Mouse (Mus musculus) midbrain, embryonic 10.5 days (tissue): ENCODE results near the gene Aox4. TPM values are rescaled to one million over a fixed set of nuclear protein-coding genes. Genes with fewer than 3 reads are reported as not detected.
A peak's percentile ranks its signal among the peaks of the same experiment; 100 is the strongest.

Source experiments
- DNase-seq: peaks from one replicate; pipeline ENCODE4 v3.0.0-alpha.2; 2017; ENCODE audit warnings: low spot score
- H3K27ac ChIP-seq: fragments of 300-500 bp; sonication (generic); replicated peaks from 2 replicates; pipeline ENCODE4 v1.5.1; 2016; ENCODE audit warnings: mild to moderate bottlenecking
- H3K27me3 ChIP-seq: fragments of 300-500 bp; sonication (generic); 2 replicates; pipeline ENCODE4 v1.6.1; 2016; ENCODE audit warnings: low read depth, mild to moderate bottlenecking; ENCODE audit not compliant: poor library complexity, severe bottlenecking
- H3K36me3 ChIP-seq: fragments of 300-500 bp; sonication (generic); 2 replicates; pipeline ENCODE4 v1.6.1; 2016; ENCODE audit warnings: mild to moderate bottlenecking, moderate library complexity
- H3K4me1 ChIP-seq: fragments of 300-500 bp; sonication (generic); 2 replicates; pipeline ENCODE4 v1.6.1; 2016
- H3K4me3 ChIP-seq: fragments of 300-500 bp; sonication (generic); 2 replicates; pipeline ENCODE4 v1.5.1; 2016; ENCODE audit warnings: mild to moderate bottlenecking, moderate library complexity
- H3K9me3 ChIP-seq: fragments of 300-500 bp; sonication (generic); replicated peaks from 2 replicates; pipeline ENCODE4 v1.6.1; 2016; ENCODE audit warnings: mild to moderate bottlenecking
- WGBS: fragments of 180-500 bp; shearing (Covaris S2); methylation state at CpG from one replicate; pipeline ENCODE4 v1.1.7; 2016; 5-methylcytosine and 5-hydroxymethylcytosine counted together
- polyA plus RNA-seq: library from polyadenylated mRNA; unstranded; fragments of >200 nt; fragmentation: Nextera tagmentation; extraction: Ambion mirVana; gene quantifications from 2 replicates; pipeline ENCODE4 v1.2.1, GENCODE M21; 2016

Aox4 gene
- polyA plus RNA-seq, 1 experiment from 2014 or later, result 0.11 TPM

- Histone ChIP-seq H3K4me3 (no peak overlapping the region), H3K4me1 (no peaks in the 10 kb centered on the region), H3K27me3 (no peaks in the 10 kb centered on the region), H3K36me3 (no peaks in the 10 kb centered on the region), H3K27ac (no peak overlapping the region), H3K9me3 (no peaks in the 10 kb centered on the region)
- no peak for DNase-seq
- 88% methylated on average over 10 of the region's 10 CpGs for WGBS
Observed at GRCm38 (mm10) chr1:58257195-58257991, 47.2 kb downstream of the Aox4 start.

DNA sequence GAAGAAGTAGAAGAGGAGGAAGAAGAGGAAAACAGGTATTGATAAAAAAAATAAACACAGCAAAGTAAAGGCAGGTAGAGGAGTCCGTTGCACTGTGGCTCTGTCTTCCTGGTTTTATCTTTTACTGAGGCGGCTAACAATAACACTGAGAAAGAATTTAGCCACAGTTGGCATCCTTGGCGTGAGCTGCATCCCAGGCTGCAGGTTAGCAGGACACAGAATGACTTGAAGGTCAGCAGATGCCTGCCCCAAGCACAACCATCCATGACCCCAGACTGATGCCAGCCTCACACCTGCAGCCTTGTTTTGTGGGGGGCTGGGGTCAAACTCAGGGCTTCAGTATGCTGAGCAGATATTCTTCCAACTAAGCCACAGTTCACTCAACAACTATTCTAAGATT, 50.1 kb downstream of the Aox4 start:
- Histone ChIP-seq H3K9me3 (no peaks in the 10 kb centered on the region), H3K36me3 (no peaks in the 10 kb centered on the region), H3K27ac (no peak overlapping the region), H3K27me3 (no peaks in the 10 kb centered on the region), H3K4me3 (no peak overlapping the region), H3K4me1 (no peaks in the 10 kb centered on the region)
- no peak for DNase-seq
- WGBS, result 84% methylated on average over 3 of the region's 3 CpGs

DNA sequence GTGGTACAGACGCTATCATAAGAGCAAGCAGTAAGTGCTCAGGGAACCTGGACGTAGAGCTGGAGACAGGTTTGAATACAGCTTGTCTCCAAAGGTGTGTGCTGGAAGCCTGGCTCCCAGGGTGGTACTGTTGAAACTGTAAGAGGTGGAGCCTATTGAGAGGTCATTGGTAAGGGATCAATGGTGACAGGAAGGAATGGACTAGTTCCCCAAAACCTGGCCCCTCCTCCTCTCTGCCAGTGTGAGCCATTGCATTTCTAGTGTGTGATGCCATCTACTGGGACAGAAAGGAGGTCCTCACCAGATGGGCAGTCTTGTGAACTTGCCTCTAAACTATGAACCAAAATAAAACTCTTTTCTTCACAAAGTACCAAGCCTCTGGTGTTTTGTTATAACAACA, 58.0 kb downstream of the Aox4 start:
- no peak overlapping the region for H3K27ac ChIP-seq
- no peaks in the 10 kb centered on the region for H3K27me3 ChIP-seq
- H3K9me3 ChIP-seq, result no peaks in the 10 kb centered on the region
- no peak overlapping the region for H3K4me3 ChIP-seq
- H3K36me3 ChIP-seq, result no peaks in the 10 kb centered on the region
- 85% methylated on average over 2 of the region's 2 CpGs for WGBS
- DNase-seq, result no peak
- no peaks in the 10 kb centered on the region for H3K4me1 ChIP-seq

DNA sequence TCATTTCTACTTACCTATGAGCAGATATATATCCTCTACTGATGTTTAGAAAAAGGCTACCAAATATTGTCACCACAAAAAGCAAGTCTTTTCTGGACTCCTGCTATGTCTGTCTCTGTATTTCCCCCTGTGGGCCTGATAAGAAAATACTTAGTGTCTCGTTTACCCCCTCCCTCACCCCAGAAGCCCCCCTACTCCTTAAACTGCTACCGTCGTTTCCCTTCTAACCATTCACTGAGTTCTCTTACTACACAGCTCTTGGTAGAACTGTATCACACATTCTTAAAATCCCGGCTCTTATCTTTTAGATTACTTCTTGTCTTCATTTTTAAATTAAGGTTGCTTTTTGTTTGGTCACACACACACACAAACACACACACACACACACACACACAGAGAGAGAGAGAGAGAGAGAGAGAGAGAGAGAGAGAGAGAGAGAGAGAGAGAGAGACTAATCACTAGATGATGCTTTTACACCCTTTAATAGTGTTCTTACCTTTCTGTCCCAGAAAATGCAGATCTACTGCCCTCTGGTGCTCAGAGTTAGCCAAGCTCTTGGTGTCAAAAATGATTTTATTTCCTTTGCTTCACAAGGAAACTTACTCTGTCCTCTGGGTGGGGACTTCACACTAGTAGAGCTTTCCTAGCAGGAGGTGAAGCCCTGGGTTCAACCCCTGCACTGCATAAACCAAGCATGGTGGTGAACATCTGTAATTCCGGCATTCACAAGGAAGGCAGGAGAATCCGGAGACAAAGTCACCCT, 60.8 kb downstream of the Aox4 start:
- peak; percentile 25 for DNase-seq
- Histone ChIP-seq H3K36me3 (no peaks in the 10 kb centered on the region), H3K4me3 (no peak overlapping the region), H3K4me1 (peaks cover 4% of the 10 kb centered on the region), H3K27me3 (no peaks in the 10 kb centered on the region), H3K27ac (no peak overlapping the region), H3K9me3 (no peaks in the 10 kb centered on the region)
- 66% methylated on average over 6 of the region's 6 CpGs for WGBS

- Histone ChIP-seq H3K27ac (peak overlapping the region; percentile 65; the same call in 1 of the 2 replicates), H3K9me3 (no peaks in the 10 kb centered on the region), H3K4me3 (no peak overlapping the region), H3K4me1 (peaks cover 9% of the 10 kb centered on the region), H3K27me3 (no peaks in the 10 kb centered on the region), H3K36me3 (no peaks in the 10 kb centered on the region)
- DNase-seq, result peak; percentile 21
- 33% methylated on average over 9 of the region's 9 CpGs for WGBS
Observed at GRCm38 (mm10) chr1:58275879-58276278, 65.7 kb downstream of the Aox4 start.

GRCm38 (mm10) chr1:58278026-58278425, 67.8 kb downstream of the Aox4 start, which contains the start of gene Aox2:
Aox2 (plus strand) TSS chr1:58278326.
- H3K4me1 ChIP-seq, result peaks cover 9% of the 10 kb centered on the region

GRCm38 (mm10) chr1:58278513-58278912, 68.3 kb downstream of the Aox4 start:
- no peaks in the 10 kb centered on the region for H3K9me3 ChIP-seq
- 65% methylated on average over 7 of the region's 7 CpGs for WGBS
- H3K27ac ChIP-seq, result no peak overlapping the region
- H3K36me3 ChIP-seq, result no peaks in the 10 kb centered on the region
- no peak overlapping the region for H3K4me3 ChIP-seq
- no peaks in the 10 kb centered on the region for H3K27me3 ChIP-seq
- peaks cover 9% of the 10 kb centered on the region for H3K4me1 ChIP-seq
- DNase-seq, result no peak

More at GRCm38 (mm10) chr1:58278026-58278425, 67.8 kb downstream of the Aox4 start, which contains the start of gene Aox2:
- Histone ChIP-seq H3K36me3 (no peaks in the 10 kb centered on the region), H3K27ac (peak within 1 kb of the TSS; percentile 20; the same call in 1 of the 2 replicates), H3K9me3 (no peaks in the 10 kb centered on the region), H3K27me3 (no peaks in the 10 kb centered on the region), H3K4me3 (no peak within 1 kb of the TSS)
- no peak for DNase-seq
- 68% methylated on average over 5 of the region's 5 CpGs for WGBS

GRCm38 (mm10) chr1:58280381-58280780, 70.2 kb downstream of the Aox4 start:
- DNase-seq, result no peak
- Histone ChIP-seq H3K4me3 (no peak overlapping the region), H3K27me3 (no peaks in the 10 kb centered on the region), H3K27ac (no peak overlapping the region), H3K4me1 (peaks cover 9% of the 10 kb centered on the region), H3K9me3 (no peaks in the 10 kb centered on the region), H3K36me3 (no peaks in the 10 kb centered on the region)
- 73% methylated on average over 4 of the region's 4 CpGs for WGBS

- Histone ChIP-seq H3K27ac (no peak overlapping the region), H3K36me3 (no peaks in the 10 kb centered on the region), H3K9me3 (no peaks in the 10 kb centered on the region), H3K4me3 (no peak overlapping the region), H3K27me3 (no peaks in the 10 kb centered on the region), H3K4me1 (peaks cover 3% of the 10 kb centered on the region)
- WGBS, result 86% methylated on average over 13 of the region's 13 CpGs
- no peak for DNase-seq
Observed at GRCm38 (mm10) chr1:58280939-58281624, 70.9 kb downstream of the Aox4 start.

DNA sequence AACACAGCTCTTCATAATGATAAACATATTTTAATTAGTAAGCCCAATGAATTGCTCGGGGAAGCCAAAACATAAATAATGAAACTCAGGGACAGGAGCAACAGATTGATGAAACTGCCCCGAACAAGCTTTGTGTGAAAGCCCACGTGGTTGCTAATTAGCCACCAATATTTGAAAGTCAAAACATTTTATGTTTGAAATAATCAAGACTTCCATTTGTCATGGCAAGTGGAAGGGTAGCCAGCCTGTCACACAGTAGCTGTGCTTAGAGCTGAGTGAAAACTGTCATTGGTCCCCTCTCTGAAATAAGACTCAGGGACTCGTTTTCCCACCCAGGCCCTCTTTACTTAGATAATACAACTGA, 71.4 kb downstream of the Aox4 start:
- WGBS, result 84% methylated on average over 4 of the region's 4 CpGs
- no peaks in the 10 kb centered on the region for H3K9me3 ChIP-seq
- no peaks in the 10 kb centered on the region for H3K4me1 ChIP-seq
- H3K36me3 ChIP-seq, result no peaks in the 10 kb centered on the region
- no peak for DNase-seq
- H3K4me3 ChIP-seq, result no peak overlapping the region
- H3K27ac ChIP-seq, result no peak overlapping the region
- H3K27me3 ChIP-seq, result no peaks in the 10 kb centered on the region

DNA sequence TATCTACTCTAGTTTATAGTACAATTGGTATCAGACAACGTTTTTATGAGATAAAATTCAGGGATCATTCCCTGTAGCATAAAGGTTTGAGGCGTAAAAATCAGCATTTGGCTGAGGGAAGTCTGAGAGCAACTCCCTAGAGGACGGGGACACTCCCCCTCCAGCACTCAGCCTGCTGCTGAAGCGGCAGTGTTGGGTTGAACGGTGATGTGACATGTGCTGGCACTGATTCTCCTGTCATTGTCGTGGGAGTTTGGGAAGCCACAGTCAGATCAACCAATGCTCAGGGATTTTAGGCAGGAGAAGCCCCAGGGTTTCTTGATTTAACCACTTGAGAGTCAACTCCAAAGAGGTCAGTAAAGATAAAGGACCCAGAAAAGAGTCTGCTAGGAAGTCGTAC, 74.3 kb downstream of the Aox4 start:
- no peaks in the 10 kb centered on the region for H3K27me3 ChIP-seq

GRCm38 (mm10) chr1:58288091-58288490, 77.9 kb downstream of the Aox4 start:
- H3K9me3 ChIP-seq, result no peaks in the 10 kb centered on the region
- H3K4me3 ChIP-seq, result no peak overlapping the region
- WGBS, result 89% methylated on average over 3 of the region's 3 CpGs
- peaks cover 7% of the 10 kb centered on the region for H3K4me1 ChIP-seq
- no peak for DNase-seq
- H3K36me3 ChIP-seq, result no peaks in the 10 kb centered on the region
- no peak overlapping the region for H3K27ac ChIP-seq
- no peaks in the 10 kb centered on the region for H3K27me3 ChIP-seq

More for the DNA sequence above, 74.3 kb downstream of the Aox4 start:
- DNase-seq, result no peak
- Histone ChIP-seq H3K4me1 (no peaks in the 10 kb centered on the region), H3K27ac (no peak overlapping the region), H3K4me3 (no peak overlapping the region), H3K9me3 (no peaks in the 10 kb centered on the region), H3K36me3 (no peaks in the 10 kb centered on the region)
- WGBS, result 67% methylated on average over 7 of the region's 7 CpGs
